Mouse (Mus musculus) hindbrain, embryonic 15.5 days (tissue): ENCODE data around the gene Wdfy3. TPM values are rescaled to one million over a fixed set of nuclear protein-coding genes. Genes with fewer than 3 reads are reported as not detected.

Experiments
- ATAC-seq: fragments of 200-750 bp; cut with Nextera tagmentation; 2 replicates; pipeline ENCODE4 v1.8.0; 2017; ENCODE audit warnings: low read depth, moderate number of reproducible peaks, moderate TSS enrichment; ENCODE audit not compliant: low FRiP score
- H3K27ac ChIP-seq: fragments of 300-500 bp; sonication (generic); replicated peaks from 2 replicates; pipeline ENCODE4 v1.5.1; 2015; ENCODE audit warnings: mild to moderate bottlenecking, inconsistent platforms
- H3K27me3 ChIP-seq: fragments of 300-500 bp; sonication (generic); 2 replicates; pipeline ENCODE4 v1.6.1; 2015; ENCODE audit warnings: control low read depth, inconsistent platforms
- H3K36me3 ChIP-seq: fragments of 300-500 bp; sonication (generic); 2 replicates; pipeline ENCODE4 v1.6.1; 2015; ENCODE audit warnings: control low read depth, inconsistent platforms
- H3K4me1 ChIP-seq: fragments of 300-500 bp; sonication (generic); replicated peaks from 2 replicates; pipeline ENCODE4 v1.6.1; 2015; ENCODE audit warnings: control low read depth, inconsistent platforms
- H3K4me2 ChIP-seq: fragments of 300-500 bp; sonication (generic); 2 replicates; pipeline ENCODE4 v1.6.1; 2015; ENCODE audit warnings: moderate library complexity, mild to moderate bottlenecking, inconsistent platforms
- H3K4me3 ChIP-seq: fragments of 300-500 bp; sonication (generic); 2 replicates; pipeline ENCODE4 v1.5.1; 2015; ENCODE audit warnings: mild to moderate bottlenecking, inconsistent platforms
- H3K9ac ChIP-seq: fragments of 300-500 bp; sonication (generic); 2 replicates; pipeline ENCODE4 v1.6.1; 2015; ENCODE audit warnings: inconsistent platforms
- H3K9me3 ChIP-seq: fragments of 300-500 bp; sonication (generic); 2 replicates; pipeline ENCODE4 v1.6.1; 2016; ENCODE audit warnings: control low read depth, inconsistent platforms
- WGBS: fragments of 180-500 bp; shearing (Covaris S2); methylation state at CpG from one replicate; pipeline ENCODE4 v1.1.7; 2015; 5-methylcytosine and 5-hydroxymethylcytosine counted together
- polyA plus RNA-seq: library from polyadenylated mRNA; unstranded; fragments of >200 nt; fragmentation: Nextera tagmentation; extraction: Ambion mirVana; gene quantifications from 2 replicates; pipeline ENCODE4 v1.2.1, GENCODE M21; 2015

The Wdfy3 gene
- polyA plus RNA-seq, 1 experiment from 2014 or later, result 27.4 TPM

DNA sequence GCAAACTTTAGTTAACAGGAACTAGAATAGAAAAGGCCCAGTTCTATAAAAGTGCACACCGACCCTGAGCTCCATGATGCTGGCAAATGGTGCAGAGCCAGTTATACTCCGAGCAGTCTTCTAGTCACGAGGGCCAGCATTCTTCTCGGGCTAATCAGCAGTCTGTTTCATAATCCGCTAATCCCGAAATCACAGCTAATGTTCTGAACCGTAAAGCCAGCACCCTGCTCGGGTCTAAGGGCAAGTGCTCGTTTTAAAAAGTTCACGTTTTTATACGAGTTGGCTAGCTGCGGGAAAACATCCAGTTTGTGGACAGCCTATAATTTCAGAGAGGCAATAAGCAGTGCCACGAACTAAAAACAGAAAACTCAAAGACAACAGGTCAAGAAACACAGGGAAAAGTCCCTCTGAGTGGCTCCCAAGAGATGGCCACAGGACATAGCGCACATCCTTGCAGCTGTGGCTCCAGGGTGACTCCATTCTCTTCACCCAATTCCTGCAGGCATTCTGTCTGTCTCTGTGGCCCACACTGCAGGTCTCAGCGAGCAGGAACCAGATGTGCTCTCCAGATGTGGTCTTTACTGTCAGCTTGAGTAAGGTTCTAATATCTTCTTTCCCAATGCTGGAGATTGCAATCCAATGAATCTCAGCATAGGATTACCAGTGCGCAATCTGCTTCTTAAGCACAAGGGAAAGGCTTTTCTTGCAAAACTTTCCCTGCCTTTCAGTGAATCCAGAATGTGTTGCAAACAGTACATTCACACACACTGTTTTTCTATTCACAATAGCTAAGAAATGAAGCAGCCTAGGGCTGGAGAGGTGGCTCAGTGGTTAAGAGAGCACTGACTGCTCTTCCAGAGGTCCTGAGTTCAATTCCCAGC is 47.5 kb downstream of the Wdfy3 start:
- Histone ChIP-seq H3K9me3 (no peaks in the 10 kb centered on the region), H3K36me3 (peaks cover 23% of the 10 kb centered on the region), H3K4me1 (0 out of 2 replicates have a peak, but pooled peaks cover 5% of the 10 kb centered on the region), H3K4me2 (no peak overlapping the region), H3K9ac (no peak overlapping the region), H3K27ac (no peak overlapping the region), H3K27me3 (no peaks in the 10 kb centered on the region), H3K4me3 (no peak overlapping the region)
- 88% methylated on average over 16 of the region's 16 CpGs for WGBS
- ATAC-seq, result no peak

GRCm38 (mm10) chr5:102014235-102014634 is 55.5 kb downstream of the Wdfy3 start:
- Histone ChIP-seq H3K4me2 (no peak overlapping the region; the same call in 1 of the 2 replicates), H3K9ac (no peak overlapping the region), H3K4me1 (peaks cover 8% of the 10 kb centered on the region; the same call in 1 of the 2 replicates), H3K27ac (no peak overlapping the region), H3K9me3 (no peaks in the 10 kb centered on the region), H3K36me3 (no peaks in the 10 kb centered on the region), H3K27me3 (no peaks in the 10 kb centered on the region), H3K4me3 (no peak overlapping the region)
- ATAC-seq, result peak; percentile 78
- WGBS, result 64% methylated on average over 8 of the region's 8 CpGs

DNA sequence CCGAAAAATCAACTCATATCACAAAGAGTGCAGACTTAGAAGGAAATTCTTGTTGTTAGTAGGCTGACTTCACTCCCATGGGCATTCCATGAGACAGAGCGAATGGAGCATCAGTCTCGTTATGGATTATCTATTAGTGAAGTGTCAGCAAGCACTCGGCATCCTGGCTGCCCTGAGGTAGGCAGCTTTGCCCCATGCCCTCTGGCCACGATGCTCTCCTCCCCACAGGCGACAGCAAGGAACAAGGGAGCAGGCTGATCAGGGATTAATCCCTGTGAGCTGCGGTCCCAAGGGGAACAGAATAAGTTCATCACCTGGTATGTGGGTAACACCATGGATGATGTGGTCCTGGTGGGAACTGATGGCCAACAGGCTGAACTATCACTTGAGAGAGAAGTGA is 55.9 kb downstream of the Wdfy3 start:
- no peaks in the 10 kb centered on the region for H3K27me3 ChIP-seq
- no peak overlapping the region; the same call in 1 of the 2 replicates for H3K4me2 ChIP-seq
- 77% methylated on average over 7 of the region's 7 CpGs for WGBS
- no peaks in the 10 kb centered on the region for H3K9me3 ChIP-seq
- no peaks in the 10 kb centered on the region for H3K36me3 ChIP-seq
- no peak overlapping the region for H3K9ac ChIP-seq
- no peak overlapping the region for H3K4me3 ChIP-seq
- peak; percentile 20 for ATAC-seq
- 0 out of 2 replicates have a peak overlapping the region, but pooled peaks have one; percentile 16 for H3K27ac ChIP-seq
- H3K4me1 ChIP-seq, result peaks cover 8% of the 10 kb centered on the region; the same call in 1 of the 2 replicates

DNA sequence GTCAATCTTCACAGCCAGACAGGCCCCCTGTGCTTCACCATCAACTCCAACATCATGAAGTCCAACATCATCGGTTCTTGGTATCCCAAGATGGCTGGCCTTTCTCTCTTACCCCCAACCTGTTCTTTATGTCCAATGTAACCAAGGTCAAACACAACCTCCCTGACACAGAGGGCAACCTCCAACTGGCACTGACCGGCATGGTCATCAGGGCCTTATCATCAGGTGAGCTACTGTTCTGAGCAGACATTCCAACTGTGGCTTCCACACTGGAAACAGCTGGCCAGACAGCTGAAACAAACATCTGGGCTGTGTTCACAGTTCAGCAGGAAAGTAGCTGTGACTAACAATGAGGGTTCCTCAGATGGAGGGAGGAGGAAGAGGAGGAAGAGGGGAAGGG is 58.8 kb downstream of the Wdfy3 start:
- Histone ChIP-seq H3K27ac (no peak overlapping the region), H3K27me3 (no peaks in the 10 kb centered on the region), H3K4me1 (peaks cover 8% of the 10 kb centered on the region; the same call in 1 of the 2 replicates), H3K9me3 (no peaks in the 10 kb centered on the region), H3K4me3 (no peak overlapping the region), H3K9ac (no peak overlapping the region), H3K36me3 (no peaks in the 10 kb centered on the region), H3K4me2 (no peak overlapping the region)
- no peak for ATAC-seq
- 90% methylated on average over 2 of the region's 2 CpGs for WGBS

GRCm38 (mm10) chr5:102009606-102010005 is 60.1 kb downstream of the Wdfy3 start:
- Histone ChIP-seq H3K4me1 (peaks cover 4% of the 10 kb centered on the region; the same call in 1 of the 2 replicates), H3K4me2 (no peak overlapping the region), H3K27me3 (no peaks in the 10 kb centered on the region), H3K9me3 (no peaks in the 10 kb centered on the region), H3K36me3 (no peaks in the 10 kb centered on the region), H3K9ac (no peak overlapping the region), H3K4me3 (no peak overlapping the region), H3K27ac (no peak overlapping the region)
- WGBS, result 85% methylated on average over 6 of the region's 6 CpGs
- ATAC-seq, result no peak

GRCm38 (mm10) chr5:102008712-102009111 is 61.0 kb downstream of the Wdfy3 start:
- no peak for ATAC-seq
- Histone ChIP-seq H3K4me1 (peaks cover under 1% of the 10 kb centered on the region; the same call in 1 of the 2 replicates), H3K36me3 (no peaks in the 10 kb centered on the region), H3K9me3 (no peaks in the 10 kb centered on the region), H3K9ac (no peak overlapping the region), H3K4me2 (no peak overlapping the region), H3K4me3 (no peak overlapping the region), H3K27ac (no peak overlapping the region), H3K27me3 (no peaks in the 10 kb centered on the region)
- WGBS, result 90% methylated on average over 7 of the region's 7 CpGs

DNA sequence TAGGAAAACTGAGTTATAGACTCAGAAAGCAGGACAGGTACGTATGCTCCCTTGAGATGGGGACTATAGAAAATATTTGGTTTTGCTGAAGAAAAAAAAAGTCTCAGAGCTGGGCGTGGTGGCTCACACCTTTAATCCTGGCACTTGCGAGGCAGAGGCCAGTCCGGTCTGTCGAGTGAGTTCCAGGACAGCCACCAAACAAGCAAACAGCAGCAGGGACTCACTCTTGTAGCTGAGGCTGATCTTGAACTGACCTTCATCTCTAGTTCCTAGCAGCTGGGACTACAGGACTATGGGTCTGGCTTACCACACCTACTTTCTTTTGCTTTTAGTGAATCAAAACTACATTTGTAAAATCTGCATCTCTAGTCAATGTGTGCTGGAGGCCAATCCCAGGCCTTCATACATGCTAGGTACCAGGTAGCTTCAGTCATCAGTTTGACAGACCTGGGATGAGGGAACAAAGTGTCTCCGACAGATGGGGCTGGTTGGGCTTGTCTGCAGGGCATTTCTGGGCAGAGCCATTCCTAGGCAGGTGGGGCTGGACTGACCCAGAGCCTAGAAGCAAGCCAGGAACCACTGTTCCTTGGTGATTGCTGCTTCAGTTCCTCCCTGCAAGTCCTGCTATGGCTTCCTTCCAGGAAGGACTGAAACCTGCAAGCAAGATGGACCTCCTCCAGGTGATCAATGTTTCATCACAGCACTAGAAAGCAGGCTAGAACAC is 63.3 kb downstream of the Wdfy3 start:
- H3K36me3 ChIP-seq, result no peaks in the 10 kb centered on the region
- H3K9ac ChIP-seq, result no peak overlapping the region
- no peaks in the 10 kb centered on the region for H3K9me3 ChIP-seq
- H3K4me2 ChIP-seq, result no peak overlapping the region
- no peaks in the 10 kb centered on the region for H3K4me1 ChIP-seq
- no peak for ATAC-seq
- no peaks in the 10 kb centered on the region for H3K27me3 ChIP-seq
- WGBS, result 92% methylated on average over 6 of the region's 6 CpGs
- no peak overlapping the region for H3K4me3 ChIP-seq
- no peak overlapping the region for H3K27ac ChIP-seq

DNA sequence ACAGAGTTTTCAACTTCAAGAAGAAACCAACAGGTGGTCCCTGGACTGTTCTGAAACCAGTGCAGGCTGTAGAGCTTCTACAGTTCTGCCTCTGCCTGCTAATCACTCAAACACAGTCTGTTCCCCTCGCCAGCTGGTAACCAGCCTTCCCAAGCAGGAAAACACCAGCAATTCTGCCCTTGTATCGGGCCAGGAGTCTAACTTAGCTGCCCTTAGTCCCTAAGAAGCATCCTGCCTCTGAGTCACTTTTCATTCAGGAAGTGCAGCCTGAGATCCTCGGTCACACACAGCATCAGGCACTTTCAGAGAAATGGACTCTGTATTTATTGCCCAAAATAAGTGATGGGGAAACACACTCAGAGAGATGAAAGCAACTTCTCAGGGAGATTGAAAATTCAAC is 66.3 kb downstream of the Wdfy3 start:
- Histone ChIP-seq H3K9me3 (no peaks in the 10 kb centered on the region), H3K36me3 (no peaks in the 10 kb centered on the region), H3K27ac (no peak overlapping the region), H3K9ac (no peak overlapping the region), H3K4me2 (no peak overlapping the region), H3K4me1 (no peaks in the 10 kb centered on the region), H3K27me3 (no peaks in the 10 kb centered on the region), H3K4me3 (no peak overlapping the region)
- ATAC-seq, result no peak
- 80% methylated on average over 3 of the region's 3 CpGs for WGBS

DNA sequence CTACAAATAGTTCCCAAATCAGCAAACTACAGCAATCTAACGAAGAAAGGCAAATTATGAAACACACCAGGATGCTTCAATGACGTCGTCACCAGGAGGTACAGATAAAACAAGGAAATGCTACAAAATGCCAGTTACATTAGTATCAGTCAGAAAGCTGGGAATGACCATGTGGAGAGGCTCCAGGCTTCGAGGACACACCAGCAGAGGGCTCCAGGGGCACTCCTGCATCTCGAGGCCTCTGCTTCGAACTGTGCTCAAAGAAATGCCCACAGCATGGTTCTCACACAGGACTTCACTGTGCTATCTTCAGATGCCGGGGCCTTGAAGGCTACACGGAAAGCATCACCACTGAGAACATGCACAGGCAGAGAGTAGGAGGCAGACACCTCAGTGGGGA is 68.7 kb downstream of the Wdfy3 start:
- Histone ChIP-seq H3K27me3 (no peaks in the 10 kb centered on the region), H3K4me3 (no peak overlapping the region), H3K36me3 (no peaks in the 10 kb centered on the region), H3K27ac (no peak overlapping the region), H3K9ac (no peak overlapping the region), H3K4me2 (no peak overlapping the region), H3K9me3 (no peaks in the 10 kb centered on the region), H3K4me1 (no peaks in the 10 kb centered on the region)
- ATAC-seq, result no peak
- 74% methylated on average over 8 of the region's 8 CpGs for WGBS

- Histone ChIP-seq H3K27me3 (no peaks in the 10 kb centered on the region), H3K36me3 (no peaks in the 10 kb centered on the region), H3K9ac (no peak overlapping the region), H3K4me3 (no peak overlapping the region), H3K9me3 (no peaks in the 10 kb centered on the region), H3K27ac (no peak overlapping the region), H3K4me1 (no peaks in the 10 kb centered on the region), H3K4me2 (no peak overlapping the region)
- WGBS, result 68% methylated on average over 6 of the region's 6 CpGs
- ATAC-seq, result no peak
Observed at GRCm38 (mm10) chr5:101998971-101999370, 70.8 kb downstream of the Wdfy3 start.

DNA sequence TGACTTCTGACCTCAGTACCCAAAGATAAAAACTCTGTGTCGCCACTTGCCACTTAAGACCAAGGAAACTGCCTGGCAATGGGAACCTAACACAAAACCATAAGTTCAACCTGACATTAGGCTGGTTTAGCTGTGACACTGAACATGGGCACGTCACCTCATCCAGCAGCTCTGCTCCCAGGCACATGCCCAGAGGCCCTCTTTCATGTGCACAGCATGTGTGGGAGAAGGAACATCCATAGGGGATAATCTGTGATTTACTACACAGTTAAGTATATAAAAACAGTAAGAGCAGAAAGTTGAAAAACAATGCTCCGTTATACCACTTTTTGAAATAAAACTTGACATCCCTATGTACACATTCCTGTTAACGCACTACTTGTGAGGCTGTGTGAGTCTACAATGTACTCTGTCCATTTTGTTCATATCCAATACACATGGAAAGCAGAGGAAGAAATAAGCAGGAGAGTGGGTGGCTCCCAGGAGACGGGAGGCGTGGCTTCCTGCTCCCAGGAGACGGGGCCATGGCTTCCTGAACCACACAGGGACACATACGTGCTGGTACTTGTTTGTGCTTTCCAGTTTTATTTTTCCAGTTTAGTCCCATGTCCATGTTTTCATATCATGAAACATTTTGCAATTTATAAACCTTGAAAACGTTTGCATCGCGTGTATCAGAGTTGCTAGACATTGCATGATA is 73.5 kb downstream of the Wdfy3 start:
- no peak overlapping the region for H3K4me3 ChIP-seq
- no peaks in the 10 kb centered on the region for H3K9me3 ChIP-seq
- H3K27me3 ChIP-seq, result no peaks in the 10 kb centered on the region
- no peaks in the 10 kb centered on the region for H3K4me1 ChIP-seq
- H3K9ac ChIP-seq, result no peak overlapping the region
- no peaks in the 10 kb centered on the region for H3K36me3 ChIP-seq
- ATAC-seq, result no peak
- 91% methylated on average over 11 of the region's 11 CpGs for WGBS
- H3K27ac ChIP-seq, result no peak overlapping the region
- H3K4me2 ChIP-seq, result no peak overlapping the region
